Comparison of ENCODE assay signal across 9 mouse cellular contexts in the genomic region with DNA sequence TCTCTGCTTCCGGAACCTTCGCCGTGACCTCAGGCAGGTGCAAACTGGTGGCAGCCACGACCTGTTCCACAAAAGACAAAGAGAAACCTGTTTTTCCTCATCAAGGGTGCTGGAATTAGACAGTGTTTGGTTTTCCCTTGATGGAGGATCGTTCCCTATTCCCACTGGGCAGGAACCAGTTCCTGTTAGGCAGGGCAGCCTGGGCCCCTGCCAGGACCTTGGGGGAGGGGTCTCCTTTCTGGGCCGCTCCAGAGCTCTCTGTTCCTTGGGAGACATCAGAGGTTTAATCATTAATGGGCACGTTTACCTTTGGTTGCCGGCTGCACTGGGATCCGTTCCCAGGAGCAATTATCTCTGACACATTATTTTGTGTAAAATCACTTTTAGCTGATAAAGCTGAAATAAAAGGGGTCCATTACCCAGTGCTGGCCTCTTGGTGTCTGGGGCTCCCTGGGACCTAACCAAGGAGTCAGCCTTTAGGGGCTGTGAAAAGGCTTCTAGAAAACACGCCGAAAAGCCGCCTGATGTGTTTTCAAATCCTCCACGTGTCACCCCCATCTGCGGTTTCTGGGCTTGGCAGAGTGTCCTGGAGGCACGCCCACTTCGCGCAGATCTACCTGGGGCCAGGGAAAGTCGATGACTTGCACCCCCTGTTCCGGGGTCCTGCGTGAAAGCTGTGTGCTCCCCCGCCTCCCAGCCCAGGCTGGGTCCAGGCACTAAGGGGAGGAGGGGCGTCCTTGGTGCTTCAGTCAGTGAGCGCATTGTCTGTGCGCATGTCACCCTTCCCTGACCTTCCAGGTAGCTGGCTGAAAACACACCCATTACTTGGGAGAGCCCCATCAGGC. TPM values are rescaled to one million over a fixed set of nuclear protein-coding genes. Genes with fewer than 3 reads are reported as not detected.
DNase-seq lines count a peak whose midpoint lies in the region; ATAC-seq and TF ChIP-seq lines count a peak whose summit lies in the region.
"Had no signal": no experiment of that assay in that cellular context is flagged by ENCODE, and none has a peak within 500 bp of the region (broad histone marks: within the 10 kb centered on the region; RNA-seq: fewer than 3 reads in every experiment).

No protein-coding gene starts in this region.

- no peaks in the 10 kb centered on the region for H3K36me3 ChIP-seq in hindbrain, embryonic 15.5 days
- H3K36me3 ChIP-seq in hindbrain, embryonic 16.5 days (ENCODE audit: control insufficient read depth, insufficient read depth, low read length): no peaks in the 10 kb centered on the region
- H3K36me3 ChIP-seq in intestine, embryonic 15.5 days: no peaks in the 10 kb centered on the region
- no peaks in the 10 kb centered on the region for H3K36me3 ChIP-seq in liver, embryonic 14.5 days (replicated peaks; ENCODE audit: control insufficient read depth, insufficient read depth, low read depth)

- no peaks in the 10 kb centered on the region for H3K27me3 ChIP-seq in hindbrain, embryonic 15.5 days
- no peaks in the 10 kb centered on the region for H3K27me3 ChIP-seq in hindbrain, embryonic 16.5 days (replicated peaks; ENCODE audit: control insufficient read depth, insufficient read depth, low read length)
- H3K27me3 ChIP-seq in intestine, embryonic 15.5 days (replicated peaks): no peaks in the 10 kb centered on the region
- no peaks in the 10 kb centered on the region for H3K27me3 ChIP-seq in liver, embryonic 14.5 days (ENCODE audit: control insufficient read depth, insufficient read depth, low read length)

- no peak overlapping the region for H3K4me3 ChIP-seq in hindbrain, embryonic 15.5 days
- H3K4me3 ChIP-seq in hindbrain, embryonic 16.5 days (ENCODE audit: low read length): no peak overlapping the region
- peak overlapping the region; percentile 19 for H3K4me3 ChIP-seq in intestine, embryonic 15.5 days (replicated peaks)
- H3K4me3 ChIP-seq in liver, embryonic 14.5 days (ENCODE audit: insufficient read depth in 1 of 2, low read depth in 2 of 2, low read length in 2 of 2): no peak overlapping the region

- H3K9ac ChIP-seq in hindbrain, embryonic 15.5 days: no peak overlapping the region
- no peak overlapping the region for H3K9ac ChIP-seq in hindbrain, embryonic 16.5 days (ENCODE audit: low read depth, low read length)
- no peak overlapping the region for H3K9ac ChIP-seq in intestine, embryonic 15.5 days
- no peak overlapping the region for H3K9ac ChIP-seq in liver, embryonic 14.5 days (replicated peaks)

- ATAC-seq in hindbrain, embryonic 15.5 days (ENCODE audit: low FRiP score, low read depth): no peak
- ATAC-seq in hindbrain, embryonic 16.5 days: no peak
- peak; percentile 91 for ATAC-seq in intestine, embryonic 15.5 days
- ATAC-seq in liver, embryonic 14.5 days (ENCODE audit: insufficient read depth): no peak

- no peak for TF ChIP-seq EP300 in liver, embryonic 14.5 days (IDR thresholded peaks at IDR 0.05; ENCODE audit: low read depth)

- peak; percentile 11 for DNase-seq in adipocyte (ENCODE audit: low spot score)
- no peak for DNase-seq in liver, embryonic 14.5 days (ENCODE audit: low read depth in 3 of 3, low spot score in 3 of 3)
- peak; percentile 50 for DNase-seq in urinary bladder, postnatal 25 days (ENCODE audit: low spot score)
- DNase-seq in left cerebral cortex, adult 8-10 months (ENCODE audit: low spot score in 2 of 2): no peak
- no peak for DNase-seq in layer of hippocampus, postnatal 25 days (ENCODE audit: extremely low spot score in 1 of 2, low spot score in 1 of 2)

- H3K4me1 ChIP-seq in hindbrain, embryonic 15.5 days (replicated peaks): peaks cover 9% of the 10 kb centered on the region; the same call in 1 of the 2 replicates
- H3K4me1 ChIP-seq in hindbrain, embryonic 16.5 days (ENCODE audit: control insufficient read depth, insufficient read depth, low read depth, low read length): peaks cover 8% of the 10 kb centered on the region
- peaks cover 59% of the 10 kb centered on the region for H3K4me1 ChIP-seq in intestine, embryonic 15.5 days (replicated peaks)
- peaks cover 6 to 21% of the 10 kb centered on the region in 2 experiments; a peak in 3 of 4 replicates for H3K4me1 ChIP-seq in liver, embryonic 14.5 days (replicated peaks; ENCODE audit: control insufficient read depth in 2 of 2, insufficient read depth in 2 of 2, low read length in 1 of 2)

- no peak overlapping the region for H3K27ac ChIP-seq in hindbrain, embryonic 15.5 days (replicated peaks)
- no peak overlapping the region for H3K27ac ChIP-seq in hindbrain, embryonic 16.5 days (ENCODE audit: low read depth, low read length)
- H3K27ac ChIP-seq in intestine, embryonic 15.5 days: peak overlapping the region; percentile 92
- H3K27ac ChIP-seq in liver, embryonic 14.5 days: no peak overlapping the region

- WGBS in hindbrain, embryonic 15.5 days: 39% methylated on average over 24 of the region's 24 CpGs
- 34% methylated on average over 24 of the region's 24 CpGs for WGBS in hindbrain, embryonic 16.5 days
- 26% methylated on average over 24 of the region's 24 CpGs for WGBS in intestine, embryonic 15.5 days
- 42% methylated on average over 24 of the region's 24 CpGs for WGBS in liver, embryonic 14.5 days (ENCODE audit: insufficient replicate concordance)

- H3K4me2 ChIP-seq in hindbrain, embryonic 15.5 days: peak overlapping the region; percentile 13; the same call in 1 of the 2 replicates
- H3K4me2 ChIP-seq in hindbrain, embryonic 16.5 days (ENCODE audit: low read length): no peak overlapping the region
- peak overlapping the region; percentile 56 for H3K4me2 ChIP-seq in intestine, embryonic 15.5 days (replicated peaks)
- peak overlapping the region; percentile 26; the same call in 1 of the 2 replicates for H3K4me2 ChIP-seq in liver, embryonic 14.5 days (ENCODE audit: low read depth)

- H3K9me3 ChIP-seq in hindbrain, embryonic 15.5 days: no peaks in the 10 kb centered on the region
- no peaks in the 10 kb centered on the region for H3K9me3 ChIP-seq in hindbrain, embryonic 16.5 days (ENCODE audit: control insufficient read depth, low read length)
- H3K9me3 ChIP-seq in intestine, embryonic 15.5 days: no peaks in the 10 kb centered on the region
- no peaks in the 10 kb centered on the region for H3K9me3 ChIP-seq in liver, embryonic 14.5 days (ENCODE audit: control insufficient read depth, low read length)

- no peak for TF ChIP-seq CTCF in liver, embryonic 14.5 days (IDR thresholded peaks at IDR 0.05; ENCODE audit: low read depth)

RNA-seq across cellular contexts. Expression of gene Ppp1r13b, which starts 29.0 kb away (rescaled TPM):
- 34.4 and 37.9 TPM in 2 replicates for polyA plus RNA-seq in hindbrain, embryonic 15.5 days (2015; fragmentation: Nextera tagmentation; extraction: Ambion mirVana)
- polyA plus RNA-seq in hindbrain, embryonic 16.5 days (2015; fragmentation: Nextera tagmentation; extraction: Ambion mirVana): 17.9 and 36.4 TPM in 2 replicates
- polyA plus RNA-seq in intestine, embryonic 15.5 days (2015; fragmentation: Nextera tagmentation; extraction: Ambion mirVana): 19.8 and 21.7 TPM in 2 replicates
- 2.5 and 2.8 TPM in 2 replicates for polyA plus RNA-seq in liver, embryonic 14.5 days (2012; rRNA removed)
- polyA plus RNA-seq in liver, embryonic 14.5 days (2014; fragmentation: Nextera tagmentation; extraction: Ambion mirVana): 2.9 and 3.6 TPM in 2 replicates
- 10 to 100 TPM; 56.1 to 61.6 (median 58.2) TPM for total RNA-seq in left cerebral cortex, adult 8-10 months (2022)
- total RNA-seq in layer of hippocampus, postnatal 25 days (2021): 10 to 100 TPM; 89.5 to 91.9 TPM

RNA-seq across cellular contexts. Expression of gene Atp5mpl, which starts 29.8 kb away (rescaled TPM):
- 787 and 906 TPM in 2 replicates for polyA plus RNA-seq in hindbrain, embryonic 15.5 days (2015; fragmentation: Nextera tagmentation; extraction: Ambion mirVana)
- polyA plus RNA-seq in hindbrain, embryonic 16.5 days (2015; fragmentation: Nextera tagmentation; extraction: Ambion mirVana): 694 and 757 TPM in 2 replicates
- 924 and 941 TPM in 2 replicates for polyA plus RNA-seq in intestine, embryonic 15.5 days (2015; fragmentation: Nextera tagmentation; extraction: Ambion mirVana)
- polyA plus RNA-seq in liver, embryonic 14.5 days (2012; rRNA removed): 139 and 170 TPM in 2 replicates
- polyA plus RNA-seq in liver, embryonic 14.5 days (2014; fragmentation: Nextera tagmentation; extraction: Ambion mirVana): 631 and 642 TPM in 2 replicates
- total RNA-seq in left cerebral cortex, adult 8-10 months (2022): 100 to 1,000 TPM; 352 to 403 (median 371) TPM
- total RNA-seq in layer of hippocampus, postnatal 25 days (2021): 100 to 1,000 TPM; 374 to 410 TPM

RNA-seq across cellular contexts. Expression of gene Tdrd9, which starts 34.4 kb away (rescaled TPM):
- polyA plus RNA-seq in hindbrain, embryonic 15.5 days (2015; fragmentation: Nextera tagmentation; extraction: Ambion mirVana): 0.30 and 0.49 TPM in 2 replicates
- 0.24 and 0.29 TPM in 2 replicates for polyA plus RNA-seq in hindbrain, embryonic 16.5 days (2015; fragmentation: Nextera tagmentation; extraction: Ambion mirVana)
- polyA plus RNA-seq in intestine, embryonic 15.5 days (2015; fragmentation: Nextera tagmentation; extraction: Ambion mirVana): 0.46 TPM in 1 of 2 replicates, not detected in the other
- 0.01 and 0.06 TPM in 2 replicates for polyA plus RNA-seq in liver, embryonic 14.5 days (2012; rRNA removed)
- polyA plus RNA-seq in liver, embryonic 14.5 days (2014; fragmentation: Nextera tagmentation; extraction: Ambion mirVana): 0.04 TPM in 1 of 2 replicates, not detected in the other
- total RNA-seq in left cerebral cortex, adult 8-10 months (2022): under 1 TPM; 0.27 to 0.93 (median 0.55) TPM
- total RNA-seq in layer of hippocampus, postnatal 25 days (2021): under 1 TPM; 0.09 to 0.22 TPM

RNA-seq across cellular contexts. Expression of gene Rd3l, which starts 44.2 kb away (rescaled TPM):
- polyA plus RNA-seq in hindbrain, embryonic 15.5 days (2015; fragmentation: Nextera tagmentation; extraction: Ambion mirVana): 0.22 TPM in 1 of 2 replicates, not detected in the other
- not detected in 2 replicates for polyA plus RNA-seq in hindbrain, embryonic 16.5 days (2015; fragmentation: Nextera tagmentation; extraction: Ambion mirVana)
- polyA plus RNA-seq in intestine, embryonic 15.5 days (2015; fragmentation: Nextera tagmentation; extraction: Ambion mirVana): not detected in 2 replicates
- polyA plus RNA-seq in liver, embryonic 14.5 days (2012; rRNA removed): not detected in 2 replicates
- polyA plus RNA-seq in liver, embryonic 14.5 days (2014; fragmentation: Nextera tagmentation; extraction: Ambion mirVana): not detected in 2 replicates
- not detected for total RNA-seq in left cerebral cortex, adult 8-10 months (2022)
- total RNA-seq in layer of hippocampus, postnatal 25 days (2021): not detected
- total RNA-seq: hematopoietic stem cell, adult 5-6 weeks had no signal

Comparison
In these comparisons a context has a peak if more than half of its experiments do, and no peak if none do; other contexts are left out.
1. DNase-seq: peak in adipocyte (single experiment) and urinary bladder, postnatal 25 days (single experiment); none in liver, embryonic 14.5 days (0 of 3), left cerebral cortex, adult 8-10 months (0 of 2) and layer of hippocampus, postnatal 25 days (0 of 2).